Mouse (Mus musculus): ENCODE data around the gene Zscan26. TPM values are rescaled to one million over a fixed set of nuclear protein-coding genes. Genes with fewer than 3 reads are reported as not detected.

Zscan26 gene
- total and polyA plus RNA-seq, 3 experiments = 5.3 to 37.8 (median 36.8) TPM

Small RNAs within 50 kb of the gene (microRNA-seq; reads per million reads assigned to microRNA genes)
- gene Mir1896 = 0 reads per million in 2 experiments
- 0 to 0.22 reads per million in 2 experiments for gene Mir6942

Other genes with a start within 250 kb of the Zscan26 start
- not detected for gene Gpx5, start 161.0 kb downstream of the Zscan26 start, total RNA-seq (2021)
- not detected in 2 replicates for gene Gpx5, start 161.0 kb downstream of the Zscan26 start, polyA plus RNA-seq (2012; rRNA removed)
- not detected for gene Gpx6, start 141.6 kb downstream of the Zscan26 start, total RNA-seq (2021)
- gene Gpx6, start 141.6 kb downstream of the Zscan26 start, polyA plus RNA-seq (2012; rRNA removed) = not detected in 2 replicates
- gene Olfr1367, start 106.8 kb downstream of the Zscan26 start, total RNA-seq (2021) = not detected
- not detected in 2 replicates for gene Olfr1367, start 106.8 kb downstream of the Zscan26 start, polyA plus RNA-seq (2012; rRNA removed)
- 1 to 10 TPM; 9.4 to 9.6 TPM for gene Zscan12, start 90.9 kb downstream of the Zscan26 start, total RNA-seq (2021)
- gene Zscan12, start 90.9 kb downstream of the Zscan26 start, polyA plus RNA-seq (2012; rRNA removed) = 0.33 and 0.44 TPM in 2 replicates
- gene Zkscan3, start 51.0 kb downstream of the Zscan26 start, total RNA-seq (2021) = 10 to 100 TPM; 44.2 to 61.4 TPM
- 21.9 and 27.8 TPM in 2 replicates for gene Zkscan3, start 51.0 kb downstream of the Zscan26 start, polyA plus RNA-seq (2012; rRNA removed)
- gene Pgbd1, start 12.7 kb downstream of the Zscan26 start, total RNA-seq (2021) = under 1 TPM; 0.81 to 0.90 TPM
- 0.12 and 0.51 TPM in 2 replicates for gene Pgbd1, start 12.7 kb downstream of the Zscan26 start, polyA plus RNA-seq (2012; rRNA removed)
- 1 to 10 TPM in 1 of 2 experiments, under 1 TPM in 1; 0.84 to 1.5 TPM for gene Nkapl, start 14.8 kb upstream of the Zscan26 start, total RNA-seq (2021)
- 0.43 and 0.70 TPM in 2 replicates for gene Nkapl, start 14.8 kb upstream of the Zscan26 start, polyA plus RNA-seq (2012; rRNA removed)
- gene Zkscan4, start 25.2 kb upstream of the Zscan26 start, total RNA-seq (2021) = 1 to 10 TPM; 1.8 to 3.6 TPM
- 0.46 and 0.85 TPM in 2 replicates for gene Zkscan4, start 25.2 kb upstream of the Zscan26 start, polyA plus RNA-seq (2012; rRNA removed)
- gene Gm10065, start 25.7 kb upstream of the Zscan26 start, total RNA-seq (2021) = not detected
- 1.4 TPM in 1 of 2 replicates, not detected in the other for gene Gm10065, start 25.7 kb upstream of the Zscan26 start, polyA plus RNA-seq (2012; rRNA removed)
- 10 to 100 TPM; 13.3 to 14.2 TPM for gene AK157302, start 41.5 kb upstream of the Zscan26 start, total RNA-seq (2021)
- 0.09 TPM in 1 of 2 replicates, not detected in the other for gene AK157302, start 41.5 kb upstream of the Zscan26 start, polyA plus RNA-seq (2012; rRNA removed)
- 100 to 1,000 TPM in 1 of 2 experiments, 10 to 100 TPM in 1; 95.4 to 165 TPM for gene Gm11273, start 47.7 kb upstream of the Zscan26 start, total RNA-seq (2021)
- 56.6 and 56.8 TPM in 2 replicates for gene Gm11273, start 47.7 kb upstream of the Zscan26 start, polyA plus RNA-seq (2012; rRNA removed)
- 10 to 100 TPM; 13.9 to 17.1 TPM for gene Zkscan8, start 77.4 kb upstream of the Zscan26 start, total RNA-seq (2021)
- gene Zkscan8, start 77.4 kb upstream of the Zscan26 start, polyA plus RNA-seq (2012; rRNA removed) = 1.2 and 1.5 TPM in 2 replicates
- gene Olfr1366, start 89.1 kb upstream of the Zscan26 start, total RNA-seq (2021) = not detected
- gene Olfr1366, start 89.1 kb upstream of the Zscan26 start, polyA plus RNA-seq (2012; rRNA removed) = not detected in 2 replicates
- gene Olfr1535, start 106.2 kb upstream of the Zscan26 start, total RNA-seq (2021) = not detected
- gene Olfr1535, start 106.2 kb upstream of the Zscan26 start, polyA plus RNA-seq (2012; rRNA removed) = not detected in 2 replicates
- gene Olfr1364, start 128.0 kb upstream of the Zscan26 start, total RNA-seq (2021) = not detected
- not detected in 2 replicates for gene Olfr1364, start 128.0 kb upstream of the Zscan26 start, polyA plus RNA-seq (2012; rRNA removed)
- not detected for gene Olfr1362, start 160.3 kb upstream of the Zscan26 start, total RNA-seq (2021)
- gene Olfr1362, start 160.3 kb upstream of the Zscan26 start, polyA plus RNA-seq (2012; rRNA removed) = 0.04 TPM in 1 of 2 replicates, not detected in the other
- not detected for gene Olfr11, start 188.8 kb upstream of the Zscan26 start, total RNA-seq (2021)
- gene Olfr11, start 188.8 kb upstream of the Zscan26 start, polyA plus RNA-seq (2012; rRNA removed) = not detected in 2 replicates
- not detected for gene Olfr1361, start 209.7 kb upstream of the Zscan26 start, total RNA-seq (2021)
- gene Olfr1361, start 209.7 kb upstream of the Zscan26 start, polyA plus RNA-seq (2012; rRNA removed) = not detected in 2 replicates
- not detected for gene Olfr1360, start 223.7 kb upstream of the Zscan26 start, total RNA-seq (2021)
- not detected in 2 replicates for gene Olfr1360, start 223.7 kb upstream of the Zscan26 start, polyA plus RNA-seq (2012; rRNA removed)
- gene Olfr1359, start 244.4 kb upstream of the Zscan26 start, total RNA-seq (2021) = not detected
- gene Olfr1359, start 244.4 kb upstream of the Zscan26 start, polyA plus RNA-seq (2012; rRNA removed) = not detected in 2 replicates